Mouse (Mus musculus): Measurements from ENCODE around the gene Zfp746. TPM values are rescaled to one million over a fixed set of nuclear protein-coding genes. Genes with fewer than 3 reads are reported as not detected.

The Zfp746 gene
- polyA plus RNA-seq, 1 experiment from 2014 or later: 27.1 TPM

GRCm38 (mm10) chr6:48064451-48064850, 21.9 kb downstream of the Zfp746 start:
- no peak overlapping the region for H3K4me3 ChIP-seq
- ATAC-seq (ENCODE audit: insufficient number of reproducible peaks, insufficient read depth, low FRiP score, low TSS enrichment, low read depth): no peak
- no peak overlapping the region for H3K27ac ChIP-seq
- 94% methylated on average over 14 of the region's 14 CpGs for WGBS
- no peaks in the 10 kb centered on the region for H3K27me3 ChIP-seq
- no peak overlapping the region for H3K9ac ChIP-seq
- no peak overlapping the region for H3K4me2 ChIP-seq
- no peaks in the 10 kb centered on the region for H3K9me3 ChIP-seq
- H3K4me1 ChIP-seq: no peaks in the 10 kb centered on the region
- peaks cover 84% of the 10 kb centered on the region for H3K36me3 ChIP-seq

GRCm38 (mm10) chr6:48063940-48064339, 22.5 kb downstream of the Zfp746 start:
- Histone ChIP-seq H3K27me3 (no peaks in the 10 kb centered on the region), H3K9me3 (no peaks in the 10 kb centered on the region), H3K36me3 (peaks cover 83% of the 10 kb centered on the region), H3K4me3 (no peak overlapping the region), H3K4me1 (no peaks in the 10 kb centered on the region), H3K4me2 (no peak overlapping the region), H3K27ac (no peak overlapping the region), H3K9ac (no peak overlapping the region)
- 94% methylated on average over 28 of the region's 28 CpGs for WGBS
- no peak; the same call in 1 of the 2 replicates for ATAC-seq (ENCODE audit: insufficient number of reproducible peaks, insufficient read depth, low FRiP score, low TSS enrichment, low read depth)

- H3K9me3 ChIP-seq: no peaks in the 10 kb centered on the region
- no peak overlapping the region for H3K27ac ChIP-seq
- no peak for ATAC-seq (ENCODE audit: insufficient number of reproducible peaks, insufficient read depth, low FRiP score, low TSS enrichment, low read depth)
- H3K4me2 ChIP-seq: no peak overlapping the region
- H3K9ac ChIP-seq: no peak overlapping the region
- H3K27me3 ChIP-seq: no peaks in the 10 kb centered on the region
- WGBS: 85% methylated on average over 1 of the region's 1 CpGs
- H3K4me1 ChIP-seq: no peaks in the 10 kb centered on the region
- peaks cover 52% of the 10 kb centered on the region for H3K36me3 ChIP-seq
- H3K4me3 ChIP-seq: no peak overlapping the region
Observed at GRCm38 (mm10) chr6:48060895-48061294, 25.5 kb downstream of the Zfp746 start.

DNA sequence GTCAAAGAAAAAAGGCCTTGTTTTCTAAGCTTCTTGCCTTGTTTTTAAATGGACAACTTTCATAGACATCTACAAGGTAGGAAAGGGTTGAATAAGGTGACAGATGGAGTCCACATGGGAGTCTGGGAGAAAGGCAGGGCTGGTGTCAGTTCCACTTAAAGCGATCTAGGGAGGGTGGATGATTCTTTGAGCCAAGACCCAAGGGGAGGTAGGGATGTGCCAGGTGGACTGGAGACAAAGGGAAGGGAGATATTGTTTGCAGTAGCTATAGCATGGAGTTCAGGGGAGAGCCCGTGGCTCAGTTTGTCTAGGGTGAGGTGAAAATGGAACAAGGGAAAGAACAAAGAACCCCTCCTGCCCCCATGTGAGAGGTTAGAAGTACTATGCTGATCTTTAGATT, 26.0 kb downstream of the Zfp746 start:
- no peak for ATAC-seq (ENCODE audit: insufficient number of reproducible peaks, insufficient read depth, low FRiP score, low TSS enrichment, low read depth)
- Histone ChIP-seq H3K36me3 (peaks cover 47% of the 10 kb centered on the region), H3K9me3 (no peaks in the 10 kb centered on the region), H3K27ac (no peak overlapping the region), H3K4me3 (no peak overlapping the region), H3K27me3 (no peaks in the 10 kb centered on the region), H3K4me1 (no peaks in the 10 kb centered on the region), H3K4me2 (no peak overlapping the region), H3K9ac (no peak overlapping the region)
- 75% methylated on average over 2 of the region's 2 CpGs for WGBS

DNA sequence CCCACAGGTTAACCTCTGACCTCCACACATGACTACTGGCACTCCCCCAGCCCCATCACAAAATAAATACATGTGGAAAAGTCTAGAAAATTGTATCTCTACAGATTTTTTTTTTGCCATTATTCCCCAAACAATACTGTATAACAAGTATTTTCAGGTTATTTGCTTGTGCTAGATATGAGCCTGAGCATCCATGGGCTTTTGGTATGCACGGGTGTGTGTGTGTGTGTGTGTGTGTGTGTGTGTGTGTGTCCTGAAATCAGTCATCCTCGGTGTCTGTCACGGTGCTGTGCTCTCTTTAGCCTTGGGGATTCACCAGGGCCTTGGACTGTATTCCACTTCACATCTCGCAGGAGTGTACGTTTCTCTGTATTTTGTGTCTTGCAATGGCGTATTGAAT, 34.3 kb downstream of the Zfp746 start:
- no peaks in the 10 kb centered on the region for H3K9me3 ChIP-seq
- no peaks in the 10 kb centered on the region for H3K27me3 ChIP-seq
- no peak for ATAC-seq (ENCODE audit: insufficient number of reproducible peaks, insufficient read depth, low FRiP score, low TSS enrichment, low read depth)
- no peak overlapping the region for H3K4me2 ChIP-seq
- H3K4me1 ChIP-seq: peaks cover 12% of the 10 kb centered on the region; the same call in 1 of the 2 replicates
- H3K27ac ChIP-seq: no peak overlapping the region
- no peaks in the 10 kb centered on the region for H3K36me3 ChIP-seq
- no peak overlapping the region for H3K9ac ChIP-seq
- WGBS: 69% methylated on average over 6 of the region's 6 CpGs
- H3K4me3 ChIP-seq: no peak overlapping the region

DNA sequence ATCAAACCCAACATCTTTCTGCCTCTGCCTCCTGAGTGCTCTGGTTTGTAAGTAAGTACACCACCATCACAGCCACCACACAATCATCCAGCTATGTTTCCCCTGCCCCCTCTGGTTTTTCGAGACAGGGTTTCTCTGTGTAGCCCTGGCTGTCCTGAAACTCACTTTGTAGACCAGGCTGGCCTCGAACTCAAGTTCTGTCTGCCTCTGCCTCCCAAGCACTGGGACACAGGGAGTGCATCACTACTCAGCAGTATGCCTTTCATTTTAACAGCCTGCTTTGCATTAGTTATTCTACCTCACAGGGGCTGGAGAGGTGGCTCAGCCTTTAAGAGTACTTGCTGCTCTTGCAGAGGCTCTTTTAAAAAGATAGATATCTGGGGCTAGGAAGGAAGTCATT, 34.7 kb downstream of the Zfp746 start:
- peaks cover 17% of the 10 kb centered on the region; the same call in 1 of the 2 replicates for H3K4me1 ChIP-seq
- H3K36me3 ChIP-seq: no peaks in the 10 kb centered on the region
- WGBS: 87% methylated on average over 2 of the region's 2 CpGs
- no peak overlapping the region for H3K4me2 ChIP-seq
- H3K9ac ChIP-seq: no peak overlapping the region
- no peaks in the 10 kb centered on the region for H3K27me3 ChIP-seq
- ATAC-seq (ENCODE audit: insufficient number of reproducible peaks, insufficient read depth, low FRiP score, low TSS enrichment, low read depth): no peak
- no peak overlapping the region for H3K27ac ChIP-seq
- H3K9me3 ChIP-seq: no peaks in the 10 kb centered on the region
- H3K4me3 ChIP-seq: no peak overlapping the region

DNA sequence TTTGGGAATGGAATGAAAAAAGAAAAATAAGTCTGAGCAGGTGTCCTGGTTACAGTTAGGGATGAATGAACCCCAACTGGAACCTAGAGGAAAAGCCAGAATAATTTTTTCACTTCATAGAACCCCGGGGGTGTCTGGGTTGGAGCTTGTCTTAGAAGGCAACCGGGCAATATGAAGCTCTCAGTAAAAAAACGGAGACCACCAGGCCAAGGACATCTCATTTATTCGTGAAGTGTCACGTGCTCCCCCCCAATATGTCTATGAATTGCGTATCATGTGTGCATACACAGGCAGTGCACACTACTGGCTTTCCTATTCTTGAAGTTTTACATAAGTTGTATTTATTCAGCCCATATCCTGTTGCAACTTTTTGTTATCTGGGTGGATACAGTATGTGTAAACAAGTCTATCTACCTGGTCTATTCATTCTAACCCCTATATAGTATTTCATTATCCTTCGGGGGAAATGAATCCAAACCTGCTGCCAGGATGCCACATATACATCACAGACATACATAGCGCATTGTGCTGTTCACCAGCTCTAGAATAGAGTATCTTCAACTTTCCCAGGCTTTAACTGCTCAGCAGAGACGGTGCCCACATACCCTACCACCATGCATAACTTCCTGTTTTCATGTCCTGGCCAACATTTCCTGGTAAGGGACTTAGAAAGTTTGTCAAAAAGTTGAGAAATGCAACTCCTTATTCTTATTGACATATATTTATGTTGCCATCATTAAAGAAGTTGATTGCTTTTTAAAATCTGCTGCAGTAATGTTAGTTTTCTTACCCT, 36.9 kb downstream of the Zfp746 start:
- Histone ChIP-seq H3K9me3 (no peaks in the 10 kb centered on the region), H3K4me2 (peak overlapping the region; percentile 92), H3K36me3 (peaks cover 5% of the 10 kb centered on the region), H3K27ac (no peak overlapping the region), H3K27me3 (no peaks in the 10 kb centered on the region), H3K9ac (peak overlapping the region; percentile 87), H3K4me1 (peaks cover 22% of the 10 kb centered on the region; the same call in 1 of the 2 replicates), H3K4me3 (peak overlapping the region; percentile 92)
- WGBS: 54% methylated on average over 9 of the region's 9 CpGs
- ATAC-seq (ENCODE audit: insufficient number of reproducible peaks, insufficient read depth, low FRiP score, low TSS enrichment, low read depth): no peak

- peak; percentile 85 for ATAC-seq (ENCODE audit: insufficient number of reproducible peaks, insufficient read depth, low FRiP score, low TSS enrichment, low read depth)
- Histone ChIP-seq H3K4me1 (peaks cover 22% of the 10 kb centered on the region; the same call in 1 of the 2 replicates), H3K4me2 (peak within 1 kb of the TSS; percentile 92), H3K9me3 (no peaks in the 10 kb centered on the region), H3K9ac (peak within 1 kb of the TSS; percentile 87), H3K27ac (peak within 1 kb of the TSS; percentile 93), H3K27me3 (no peaks in the 10 kb centered on the region), H3K36me3 (peaks cover 13% of the 10 kb centered on the region), H3K4me3 (peak within 1 kb of the TSS; percentile 92)
- under 1% methylated on average over 79 of the region's 82 CpGs for WGBS
Observed at GRCm38 (mm10) chr6:48048426-48049272, 37.7 kb downstream of the Zfp746 start, which contains the start of gene Zfp777. TSS of gene Zfp777 (minus strand) at chr6:48048911.

DNA sequence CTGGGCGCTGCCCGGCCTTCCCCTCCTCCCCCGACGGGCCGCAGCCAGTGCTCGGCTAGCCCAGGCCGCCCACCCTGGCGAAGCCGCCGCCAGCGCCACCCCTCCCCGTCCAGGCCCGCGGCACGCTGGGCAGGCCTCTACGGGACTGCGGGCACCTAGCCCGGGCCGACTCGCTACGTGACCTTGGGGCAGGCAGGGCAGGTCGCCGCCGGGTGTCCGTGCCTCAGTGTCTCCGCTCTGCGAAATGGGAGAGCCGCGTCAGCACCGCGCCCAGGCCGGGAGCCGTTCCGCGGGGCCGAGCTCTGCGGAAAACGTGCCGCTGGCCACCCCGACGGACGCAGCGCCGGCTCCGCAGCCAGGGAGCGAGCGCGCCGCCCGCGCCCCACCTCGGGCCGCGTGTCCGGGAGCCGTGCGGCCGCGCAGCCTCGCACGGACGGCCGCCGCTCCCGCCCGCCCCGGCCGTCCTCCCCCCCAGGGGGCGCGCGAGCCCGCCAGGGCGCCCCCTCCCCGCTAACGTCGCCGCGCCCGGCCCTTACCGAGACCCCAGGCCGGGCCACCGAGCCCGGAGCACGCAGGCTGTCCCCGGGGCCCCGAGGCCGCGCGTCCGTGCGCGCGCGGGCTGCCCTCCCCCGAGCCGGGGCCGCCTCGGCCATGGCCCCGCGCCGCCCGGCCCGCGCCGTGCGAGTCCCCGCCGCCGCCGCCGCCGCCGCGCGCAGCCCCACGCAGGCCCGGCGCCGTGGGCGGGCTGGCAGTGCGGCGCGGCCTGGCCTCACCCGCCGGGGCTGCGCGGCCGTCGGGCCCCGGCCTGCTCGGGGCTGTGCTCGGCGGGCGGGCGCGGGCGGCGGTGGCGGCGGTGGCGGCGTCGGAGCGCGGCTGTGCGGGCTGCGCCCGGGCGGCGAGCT, 38.7 kb downstream of the Zfp746 start:
- ATAC-seq (ENCODE audit: insufficient number of reproducible peaks, insufficient read depth, low FRiP score, low TSS enrichment, low read depth): peak; percentile 52
- WGBS: under 1% methylated on average over 86 of the region's 150 CpGs
- peaks cover 22% of the 10 kb centered on the region; the same call in 1 of the 2 replicates for H3K4me1 ChIP-seq

DNA sequence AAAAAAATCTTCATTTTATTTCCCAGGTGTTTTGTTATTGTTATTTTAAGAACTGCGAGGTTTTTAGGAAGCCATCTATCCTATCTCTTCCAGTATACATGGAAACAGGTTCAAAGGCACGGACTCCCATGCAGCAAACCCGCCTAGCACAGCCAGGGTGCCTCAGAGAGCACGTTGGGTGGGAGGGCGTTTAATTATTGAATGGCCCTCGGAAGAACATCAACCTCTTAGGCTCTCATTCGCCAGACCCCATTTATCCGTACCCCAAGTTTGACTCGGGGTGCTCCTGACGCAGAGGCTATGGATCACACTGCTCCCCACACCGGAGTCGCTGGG, 39.3 kb downstream of the Zfp746 start:
- Histone ChIP-seq H3K36me3 (peaks cover 27% of the 10 kb centered on the region), H3K4me2 (peak overlapping the region; percentile 92), H3K9me3 (no peaks in the 10 kb centered on the region), H3K9ac (peak overlapping the region; percentile 87), H3K27me3 (no peaks in the 10 kb centered on the region), H3K4me3 (peak overlapping the region; percentile 92), H3K27ac (no peak overlapping the region; the same call in 1 of the 2 replicates), H3K4me1 (peaks cover 22% of the 10 kb centered on the region; the same call in 1 of the 2 replicates)
- ATAC-seq (ENCODE audit: insufficient number of reproducible peaks, insufficient read depth, low FRiP score, low TSS enrichment, low read depth): no peak
- WGBS: 6% methylated on average over 12 of the region's 12 CpGs

More for the DNA sequence above, 38.7 kb downstream of the Zfp746 start:
- H3K9me3 ChIP-seq: no peaks in the 10 kb centered on the region
- peak overlapping the region; percentile 92 for H3K4me2 ChIP-seq
- peak overlapping the region; percentile 93 for H3K27ac ChIP-seq
- H3K9ac ChIP-seq: peak overlapping the region; percentile 87
- peaks cover 23% of the 10 kb centered on the region for H3K36me3 ChIP-seq
- H3K4me3 ChIP-seq: peak overlapping the region; percentile 92
- no peaks in the 10 kb centered on the region for H3K27me3 ChIP-seq

GRCm38 (mm10) chr6:48032661-48033060, 53.7 kb downstream of the Zfp746 start:
- no peak overlapping the region for H3K4me2 ChIP-seq
- peaks cover 90% of the 10 kb centered on the region for H3K36me3 ChIP-seq
- H3K27me3 ChIP-seq: no peaks in the 10 kb centered on the region
- no peak for ATAC-seq (ENCODE audit: insufficient number of reproducible peaks, insufficient read depth, low FRiP score, low TSS enrichment, low read depth)
- no peak overlapping the region for H3K9ac ChIP-seq
- H3K9me3 ChIP-seq: 0 out of 2 replicates have a peak, but pooled peaks cover 3% of the 10 kb centered on the region
- H3K4me1 ChIP-seq: no peaks in the 10 kb centered on the region
- no peak overlapping the region for H3K27ac ChIP-seq
- no peak overlapping the region for H3K4me3 ChIP-seq

All from embryonic facial prominence, embryonic 13.5 days (tissue).